Mouse (Mus musculus) forebrain, embryonic 16.5 days (tissue): ENCODE data around the gene Crygn. TPM values are rescaled to one million over a fixed set of nuclear protein-coding genes. Genes with fewer than 3 reads are reported as not detected.

ENCODE experiments used
- ATAC-seq: fragments of 200-750 bp; cut with Nextera tagmentation; 2 replicates; pipeline ENCODE4 v1.8.0; 2017; ENCODE audit warnings: mild to moderate bottlenecking, moderate library complexity
- H3K27ac ChIP-seq: fragments of 300-500 bp; sonication (generic); 2 replicates; pipeline ENCODE4 v1.5.1; 2014; ENCODE audit warnings: low read length, control low read depth
- H3K27me3 ChIP-seq: fragments of 300-500 bp; sonication (generic); replicated peaks from 2 replicates; pipeline ENCODE4 v1.6.1; 2014; ENCODE audit warnings: low read length; ENCODE audit not compliant: control insufficient read depth, insufficient read depth
- H3K36me3 ChIP-seq: fragments of 300-500 bp; sonication (generic); 2 replicates; pipeline ENCODE4 v1.6.1; 2014; ENCODE audit not compliant: control insufficient read depth, insufficient read depth
- H3K4me1 ChIP-seq: fragments of 300-500 bp; sonication (generic); replicated peaks from 2 replicates; pipeline ENCODE4 v1.6.1; 2014; ENCODE audit warnings: low read length; ENCODE audit not compliant: control insufficient read depth, insufficient read depth
- H3K4me2 ChIP-seq: fragments of 300-500 bp; sonication (generic); 2 replicates; pipeline ENCODE4 v1.6.1; 2014; ENCODE audit warnings: mild to moderate bottlenecking, low read length, control low read depth
- H3K4me3 ChIP-seq: fragments of 300-500 bp; sonication (generic); replicated peaks from 2 replicates; pipeline ENCODE4 v1.5.1; 2014; ENCODE audit warnings: mild to moderate bottlenecking, low read length, control low read depth
- H3K9ac ChIP-seq: fragments of 300-500 bp; sonication (generic); replicated peaks from 2 replicates; pipeline ENCODE4 v1.6.1; 2014; ENCODE audit warnings: low read depth, low read length, control low read depth
- H3K9me3 ChIP-seq: fragments of 300-500 bp; sonication (generic); 2 replicates; pipeline ENCODE4 v1.6.1; 2016; ENCODE audit warnings: low read length; ENCODE audit not compliant: control insufficient read depth
- WGBS: fragments of 180-500 bp; shearing (Covaris S2); extraction: QIAGEN DNeasy Blood & Tissue Kit; methylation state at CpG from one replicate; pipeline ENCODE4 v1.1.7; 2014; 5-methylcytosine and 5-hydroxymethylcytosine counted together
- polyA plus RNA-seq: library from polyadenylated mRNA; unstranded; fragments of >200 nt; fragmentation: Nextera tagmentation; extraction: Ambion mirVana; gene quantifications from 2 replicates; pipeline ENCODE4 v1.2.1, GENCODE M21; 2015

Crygn gene
- polyA plus RNA-seq, 1 experiment from 2014 or later = not detected

GRCm38 (mm10) chr5:24737595-24737994, 20.2 kb downstream of the Crygn start:
- Histone ChIP-seq H3K27ac (no peak overlapping the region), H3K4me3 (no peak overlapping the region), H3K4me1 (peaks cover 2% of the 10 kb centered on the region; the same call in 1 of the 2 replicates), H3K4me2 (no peak overlapping the region), H3K36me3 (no peaks in the 10 kb centered on the region), H3K27me3 (no peaks in the 10 kb centered on the region), H3K9me3 (no peaks in the 10 kb centered on the region), H3K9ac (no peak overlapping the region)
- ATAC-seq = no peak
- 60% methylated on average over 10 of the region's 10 CpGs for WGBS

- WGBS = 63% methylated on average over 7 of the region's 7 CpGs
- H3K36me3 ChIP-seq = no peaks in the 10 kb centered on the region
- H3K4me1 ChIP-seq = peaks cover 15% of the 10 kb centered on the region
- no peak overlapping the region for H3K4me2 ChIP-seq
- no peak for ATAC-seq
- H3K4me3 ChIP-seq = no peak overlapping the region
- peaks cover 29% of the 10 kb centered on the region for H3K27me3 ChIP-seq
- no peak overlapping the region for H3K27ac ChIP-seq
- H3K9ac ChIP-seq = no peak overlapping the region
- no peaks in the 10 kb centered on the region for H3K9me3 ChIP-seq
These were observed 23.9 kb downstream of the Crygn start for GRCm38 (mm10) chr5:24733771-24734426.

GRCm38 (mm10) chr5:24733134-24733533, 24.7 kb downstream of the Crygn start:
- H3K9me3 ChIP-seq = no peaks in the 10 kb centered on the region
- H3K27me3 ChIP-seq = peaks cover 29% of the 10 kb centered on the region
- peaks cover 15% of the 10 kb centered on the region for H3K4me1 ChIP-seq
- no peak overlapping the region for H3K4me3 ChIP-seq
- no peak overlapping the region for H3K4me2 ChIP-seq
- WGBS = 7% methylated on average over 8 of the region's 8 CpGs
- 0 out of 2 replicates have a peak, but pooled peaks have one; percentile 31 for ATAC-seq
- H3K9ac ChIP-seq = no peak overlapping the region
- no peak overlapping the region for H3K27ac ChIP-seq
- H3K36me3 ChIP-seq = no peaks in the 10 kb centered on the region

- H3K27ac ChIP-seq = no peak overlapping the region
- H3K27me3 ChIP-seq = peaks cover 29% of the 10 kb centered on the region
- peaks cover 15% of the 10 kb centered on the region for H3K4me1 ChIP-seq
- 4% methylated on average over 15 of the region's 15 CpGs for WGBS
- H3K9ac ChIP-seq = peak overlapping the region; percentile 5; the same call in 1 of the 2 replicates
- peak overlapping the region; percentile 42 for H3K4me3 ChIP-seq
- H3K36me3 ChIP-seq = no peaks in the 10 kb centered on the region
- peak overlapping the region; percentile 58 for H3K4me2 ChIP-seq
- no peaks in the 10 kb centered on the region for H3K9me3 ChIP-seq
- no peak for ATAC-seq
These were observed 26.8 kb downstream of the Crygn start for GRCm38 (mm10) chr5:24730986-24731385.

GRCm38 (mm10) chr5:24730488-24730871, 27.3 kb downstream of the Crygn start, which contains the start of gene Wdr86:
Wdr86 (minus strand) TSS chr5:24730727.
- ATAC-seq = peak; percentile 41
- Histone ChIP-seq H3K4me2 (peak within 1 kb of the TSS; percentile 58), H3K4me3 (peak within 1 kb of the TSS; percentile 42), H3K27ac (no peak within 1 kb of the TSS), H3K9ac (peak within 1 kb of the TSS; percentile 52), H3K9me3 (no peaks in the 10 kb centered on the region), H3K36me3 (no peaks in the 10 kb centered on the region), H3K27me3 (peaks cover 29% of the 10 kb centered on the region), H3K4me1 (peaks cover 15% of the 10 kb centered on the region)
- under 1% methylated on average over 23 of the region's 23 CpGs for WGBS

DNA sequence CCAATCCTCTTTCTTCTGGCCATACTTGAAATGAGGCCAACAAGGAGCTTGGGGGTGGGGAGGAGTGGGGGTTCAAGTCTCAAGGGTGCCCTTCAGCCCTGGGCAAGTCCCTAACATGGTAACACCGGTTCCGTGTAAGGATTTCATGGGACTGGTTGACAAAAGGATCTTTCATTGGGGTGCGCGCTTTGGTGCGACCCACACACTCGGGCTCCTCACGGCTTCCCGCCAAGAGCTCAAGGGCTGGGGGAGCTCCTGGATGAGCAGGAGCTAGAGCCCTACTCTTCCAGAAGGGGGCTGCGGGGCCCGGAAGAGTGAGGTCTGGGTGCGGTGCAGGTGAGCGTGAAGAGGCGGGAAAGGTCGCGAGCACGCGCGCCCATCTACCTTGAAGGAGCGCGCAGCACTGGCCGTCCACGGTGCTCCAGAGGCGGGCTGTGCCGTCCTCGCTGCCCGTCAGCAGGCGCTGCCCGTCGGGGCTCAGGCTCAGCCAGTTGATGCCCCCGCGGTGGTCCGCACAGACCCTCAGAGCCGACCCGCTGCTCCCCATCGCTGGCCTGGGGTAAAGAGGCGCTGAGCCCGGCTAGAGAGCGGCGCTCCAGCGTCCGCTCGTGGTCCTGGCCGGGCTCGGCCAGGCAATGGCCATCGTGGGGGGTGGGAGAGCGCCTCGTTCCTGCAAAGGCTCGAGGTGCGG, 27.9 kb downstream of the Crygn start:
- Histone ChIP-seq H3K27me3 (peaks cover 29% of the 10 kb centered on the region), H3K9ac (peak overlapping the region; percentile 52), H3K4me1 (peaks cover 15% of the 10 kb centered on the region), H3K36me3 (no peaks in the 10 kb centered on the region), H3K4me3 (peak overlapping the region; percentile 42), H3K9me3 (no peaks in the 10 kb centered on the region), H3K27ac (no peak overlapping the region), H3K4me2 (peak overlapping the region; percentile 58)
- ATAC-seq = no peak; the same call in 1 of the 2 replicates
- 2% methylated on average over 46 of the region's 49 CpGs for WGBS

- H3K9ac ChIP-seq = no peak overlapping the region
- no peak for ATAC-seq
- 69% methylated on average over 12 of the region's 12 CpGs for WGBS
These were observed 30.6 kb downstream of the Crygn start for GRCm38 (mm10) chr5:24726901-24727836.

GRCm38 (mm10) chr5:24725897-24726296, 31.9 kb downstream of the Crygn start:
- Histone ChIP-seq H3K27me3 (peaks cover 16% of the 10 kb centered on the region), H3K4me2 (no peak overlapping the region), H3K4me1 (peaks cover 13% of the 10 kb centered on the region), H3K4me3 (no peak overlapping the region), H3K9ac (no peak overlapping the region), H3K27ac (no peak overlapping the region), H3K36me3 (no peaks in the 10 kb centered on the region), H3K9me3 (no peaks in the 10 kb centered on the region)
- 72% methylated on average over 6 of the region's 6 CpGs for WGBS
- ATAC-seq = no peak

More at GRCm38 (mm10) chr5:24726901-24727836, 30.6 kb downstream of the Crygn start:
- H3K4me3 ChIP-seq = no peak overlapping the region
- H3K4me2 ChIP-seq = no peak overlapping the region
- H3K27ac ChIP-seq = no peak overlapping the region
- no peaks in the 10 kb centered on the region for H3K36me3 ChIP-seq
- H3K27me3 ChIP-seq = peaks cover 27% of the 10 kb centered on the region
- peaks cover 13% of the 10 kb centered on the region for H3K4me1 ChIP-seq
- no peaks in the 10 kb centered on the region for H3K9me3 ChIP-seq

DNA sequence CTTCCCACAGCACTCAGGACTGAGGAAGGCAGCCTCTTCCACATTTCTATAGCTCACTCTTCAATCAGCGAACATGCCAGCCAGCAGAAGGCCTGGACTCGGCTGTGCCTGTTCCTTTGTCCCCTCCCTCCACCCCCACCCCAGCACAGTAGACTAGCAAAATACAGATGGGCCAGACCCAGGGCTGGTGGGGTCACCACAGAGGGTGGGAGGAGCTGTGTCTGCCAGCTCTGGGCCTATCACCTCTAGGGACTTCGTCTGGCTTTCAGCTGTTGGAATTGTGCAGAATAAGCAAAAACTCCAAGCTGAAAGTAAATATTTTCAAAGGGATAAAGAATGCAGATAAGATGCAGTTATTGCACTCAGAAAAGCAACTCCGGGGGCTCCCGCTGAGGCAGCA, 33.0 kb downstream of the Crygn start:
- Histone ChIP-seq H3K36me3 (no peaks in the 10 kb centered on the region), H3K27me3 (peaks cover 8% of the 10 kb centered on the region), H3K27ac (0 out of 2 replicates have a peak overlapping the region, but pooled peaks have one; percentile 17), H3K4me3 (no peak overlapping the region), H3K9ac (no peak overlapping the region), H3K9me3 (no peaks in the 10 kb centered on the region), H3K4me1 (peaks cover 2% of the 10 kb centered on the region), H3K4me2 (no peak overlapping the region)
- WGBS = 56% methylated on average over 5 of the region's 5 CpGs
- no peak; the same call in 1 of the 2 replicates for ATAC-seq
